In genomic region chr4:136466226-136466625, GRCm38 (mm10) we compare ENCODE assay signal across 9 mouse cellular contexts. TPM values are rescaled to one million over a fixed set of nuclear protein-coding genes. Genes with fewer than 3 reads are reported as not detected.
DNase-seq lines count a peak whose midpoint lies in the region; ATAC-seq lines count a peak whose summit lies in the region.
"Had no signal": no experiment of that assay in that cellular context is flagged by ENCODE, and none has a peak within 500 bp of the region (broad histone marks: within the 10 kb centered on the region; RNA-seq: fewer than 3 reads in every experiment).

No protein-coding gene starts in this region.

- H3K9me3 ChIP-seq in kidney, embryonic 14.5 days (ENCODE audit: control insufficient read depth, low read length) = no peaks in the 10 kb centered on the region
- H3K9me3 ChIP-seq: neural tube, embryonic 12.5 days had no signal

- DNase-seq in adrenal gland, postnatal 10 days = peak; percentile 71
- no peak for DNase-seq in adrenal gland, postnatal 25 days
- DNase-seq in brain, adult 2 months (ENCODE audit: low read depth, low spot score) = peak; percentile 89
- peak; percentile 65 to 79 for DNase-seq in heart, adult 18-20 months
- no peak for DNase-seq in thymus, postnatal 0 days (ENCODE audit: low spot score)
- DNase-seq in frontal cortex, postnatal 10 days (ENCODE audit: low spot score in 2 of 2) = no peak
- DNase-seq in left cerebral cortex, postnatal 36 days (ENCODE audit: low spot score in 2 of 2) = no peak

- no peak for ATAC-seq in kidney, embryonic 14.5 days (ENCODE audit: low FRiP score, low TSS enrichment)

- peaks cover 5% of the 10 kb centered on the region; the same call in 1 of the 2 replicates for H3K27me3 ChIP-seq in kidney, embryonic 14.5 days (ENCODE audit: control insufficient read depth, insufficient read depth, low read length)

- no peak overlapping the region for H3K4me2 ChIP-seq in kidney, embryonic 14.5 days (replicated peaks; ENCODE audit: low read depth, low read length)
- H3K4me2 ChIP-seq: neural tube, embryonic 12.5 days had no signal

- intact Hi-C loops in left cerebral cortex, postnatal 36 days (cut with DNase I) = no loop called here

- peaks cover 13% of the 10 kb centered on the region for H3K4me1 ChIP-seq in kidney, embryonic 14.5 days (ENCODE audit: control insufficient read depth, insufficient read depth, low read length)

- no peak overlapping the region for H3K9ac ChIP-seq in kidney, embryonic 14.5 days (ENCODE audit: low read depth, low read length)
- H3K9ac ChIP-seq: neural tube, embryonic 12.5 days had no signal

- no peak overlapping the region for H3K4me3 ChIP-seq in kidney, embryonic 14.5 days (ENCODE audit: low read length)
- H3K4me3 ChIP-seq: neural tube, embryonic 12.5 days had no signal

- 38% methylated on average over 4 of the region's 4 CpGs for WGBS in kidney, embryonic 14.5 days

- peak overlapping the region; percentile 71; the same call in 1 of the 2 replicates for H3K27ac ChIP-seq in kidney, embryonic 14.5 days (ENCODE audit: low read depth, low read length)
- H3K27ac ChIP-seq: neural tube, embryonic 12.5 days had no signal

- no peaks in the 10 kb centered on the region for H3K36me3 ChIP-seq in kidney, embryonic 14.5 days (ENCODE audit: control insufficient read depth, insufficient read depth, low read length)
- H3K36me3 ChIP-seq: neural tube, embryonic 12.5 days had no signal

RNA-seq across cellular contexts. Expression of gene Luzp1, which starts 3.3 kb away (rescaled TPM):
- total RNA-seq in adrenal gland, postnatal 10 days (2021) = 10 to 100 TPM; 34.0 to 36.8 TPM
- 30.6 and 37.2 TPM in 2 replicates for total RNA-seq in adrenal gland, postnatal 25 days (2021)
- 10 to 100 TPM; 29.3 to 38.1 TPM for total RNA-seq in heart, adult 18-20 months (2021)
- 140 and 144 TPM in 2 replicates for polyA plus RNA-seq in kidney, embryonic 14.5 days (2014; fragmentation: Nextera tagmentation; extraction: Ambion mirVana)
- polyA plus RNA-seq in thymus, postnatal 0 days (2015; fragmentation: Nextera tagmentation; extraction: Ambion mirVana) = 34.0 and 36.0 TPM in 2 replicates
- 10 to 100 TPM; 74.6 to 75.0 TPM for total RNA-seq in left cerebral cortex, postnatal 36 days (2021)

RNA-seq across cellular contexts. Expression of gene 6030445D17Rik, which starts 4.2 kb away (rescaled TPM):
- under 1 TPM; 0.24 to 0.39 TPM for total RNA-seq in adrenal gland, postnatal 10 days (2021)
- total RNA-seq in adrenal gland, postnatal 25 days (2021) = 0.30 and 0.71 TPM in 2 replicates
- total RNA-seq in heart, adult 18-20 months (2021) = under 1 TPM; 0.15 to 0.21 TPM
- 0.16 and 0.54 TPM in 2 replicates for polyA plus RNA-seq in kidney, embryonic 14.5 days (2014; fragmentation: Nextera tagmentation; extraction: Ambion mirVana)
- polyA plus RNA-seq in thymus, postnatal 0 days (2015; fragmentation: Nextera tagmentation; extraction: Ambion mirVana) = 0.16 and 0.21 TPM in 2 replicates
- total RNA-seq in left cerebral cortex, postnatal 36 days (2021) = under 1 TPM; 0.25 to 0.68 TPM

RNA-seq across cellular contexts. Expression of gene Htr1d, which starts 42.9 kb away (rescaled TPM):
- under 1 TPM; 0.15 to 0.24 TPM for total RNA-seq in adrenal gland, postnatal 10 days (2021)
- total RNA-seq in adrenal gland, postnatal 25 days (2021) = not detected in 2 replicates
- total RNA-seq in heart, adult 18-20 months (2021) = not detected
- 0.47 and 0.60 TPM in 2 replicates for polyA plus RNA-seq in kidney, embryonic 14.5 days (2014; fragmentation: Nextera tagmentation; extraction: Ambion mirVana)
- polyA plus RNA-seq in thymus, postnatal 0 days (2015; fragmentation: Nextera tagmentation; extraction: Ambion mirVana) = not detected in 2 replicates
- total RNA-seq in left cerebral cortex, postnatal 36 days (2021) = 1 to 10 TPM; 1.9 to 7.2 TPM

Comparison
In these comparisons a context has a peak if more than half of its experiments do, and no peak if none do; other contexts are left out.
1. DNase-seq: peak in adrenal gland, postnatal 10 days (single experiment), brain, adult 2 months (single experiment) and heart, adult 18-20 months (2 of 2); none in adrenal gland, postnatal 25 days (single experiment), thymus, postnatal 0 days (single experiment), frontal cortex, postnatal 10 days (0 of 2) and left cerebral cortex, postnatal 36 days (0 of 2).